Mouse (Mus musculus) bone marrow macrophage, adult 2 months (primary cell): ENCODE measurements around the gene Gbp9. TPM values are rescaled to one million over a fixed set of nuclear protein-coding genes. Genes with fewer than 3 reads are reported as not detected.
"Not testable (repeated sequence)": the region's sequence is repeated elsewhere in the genome, so short reads cannot be mapped to it uniquely, and the experiment has no call there.

Experiments used
- H3K27ac ChIP-seq: 2 replicates; pipeline ENCODE4 v1.5.1; 2012; ENCODE audit warnings: low read depth, low read length; ENCODE audit not compliant: insufficient read depth
- H3K4me1 ChIP-seq: 2 replicates; pipeline ENCODE4 v1.6.1; 2012; ENCODE audit warnings: low read length; ENCODE audit not compliant: control insufficient read depth, insufficient read depth
- H3K4me3 ChIP-seq: 2 replicates; pipeline ENCODE4 v1.5.1; 2012; ENCODE audit warnings: mild to moderate bottlenecking, low read length, moderate library complexity; ENCODE audit not compliant: insufficient read depth
- CTCF ChIP-seq: IDR thresholded peaks from 2 replicates; pipeline ENCODE4 v1.5.1; 2012; ENCODE audit warnings: low read depth, mild to moderate bottlenecking, low read length, moderate library complexity
- POLR2A ChIP-seq: IDR thresholded peaks from 2 replicates; pipeline ENCODE4 v1.6.1; 2012; ENCODE audit warnings: mild to moderate bottlenecking, low read depth, low read length, borderline replicate concordance
- polyA plus RNA-seq: library from polyadenylated mRNA; stranded (reverse); fragments of >200 nt; gene quantifications from 2 replicates; pipeline ENCODE4 v1.2.4, GENCODE M21; 2012; ENCODE audit not compliant: missing spikeins, insufficient read depth, insufficient read length

Gbp9 gene
- polyA plus RNA-seq, 1 experiment, result 28.3 TPM

- TF ChIP-seq POLR2A, result no peak
- no peak for TF ChIP-seq CTCF
- Histone ChIP-seq H3K27ac (no peak overlapping the region), H3K4me3 (no peak overlapping the region), H3K4me1 (peaks cover 17% of the 10 kb centered on the region)
Measured at GRCm38 (mm10) chr5:105055279-105055678, 84.1 kb downstream of the Gbp9 start.

- H3K4me3 ChIP-seq, result peak overlapping the region; percentile 19
Measured at GRCm38 (mm10) chr5:105053471-105054169, 85.7 kb downstream of the Gbp9 start.

DNA sequence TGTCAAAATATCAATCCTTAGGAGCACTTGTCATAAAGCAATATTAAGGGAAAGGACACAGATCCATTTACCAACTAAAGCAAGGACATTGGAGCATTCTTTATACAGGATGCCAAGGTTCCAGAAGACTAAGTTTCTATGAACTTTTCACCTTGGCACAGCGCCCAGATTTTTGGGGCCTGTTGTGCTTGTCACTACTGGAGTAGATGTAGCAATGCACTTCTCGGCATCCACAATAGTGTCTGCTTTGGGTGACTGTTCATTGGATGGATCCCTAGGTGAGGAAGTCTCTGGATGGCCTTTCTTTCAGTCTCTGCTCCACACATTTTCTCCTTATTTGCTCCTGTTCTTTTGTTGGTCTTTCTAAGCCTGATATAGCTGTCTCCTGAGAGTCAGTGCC, 107.0 kb downstream of the Gbp9 start:
- no peak for TF ChIP-seq POLR2A
- no peak for TF ChIP-seq CTCF
- no peak overlapping the region for H3K4me3 ChIP-seq
- H3K4me1 ChIP-seq, result no peaks in the 10 kb centered on the region
- H3K27ac ChIP-seq, result no peak overlapping the region

More at GRCm38 (mm10) chr5:105053471-105054169, 85.7 kb downstream of the Gbp9 start:
- H3K27ac ChIP-seq, result not testable (repeated sequence)
- H3K4me1 ChIP-seq, result peaks cover 17% of the 10 kb centered on the region

Other genes starting within 250 kb of the Gbp9 start
- gene Abcg3, start 156.8 kb downstream of the Gbp9 start, polyA plus RNA-seq, result 6.9 and 8.9 TPM in 2 replicates
- gene Gbp8, start within 50 bp of the Gbp9 start, polyA plus RNA-seq, result 2.1 and 4.1 TPM in 2 replicates
- 1.8 and 2.5 TPM in 2 replicates for gene Gbp4, start within 50 bp of the Gbp9 start, polyA plus RNA-seq
- not detected in 2 replicates for gene Gbp10, start 100.0 kb upstream of the Gbp9 start, polyA plus RNA-seq
- gene Gm43302, start 154.2 kb upstream of the Gbp9 start, polyA plus RNA-seq, result not detected in 2 replicates
- 3.7 and 5.6 TPM in 2 replicates for gene Gbp6, start 154.2 kb upstream of the Gbp9 start, polyA plus RNA-seq